Mouse (Mus musculus) small intestine, adult 2 months (tissue): ENCODE data around the gene Apol7e.

Experiments used
- CTCF ChIP-seq: fragments of 200-500 bp; IDR thresholded peaks from 2 replicates; pipeline ENCODE4 v1.5.1; 2012; ENCODE audit warnings: low read depth, mild to moderate bottlenecking, control low read depth, inconsistent platforms, low read length, moderate library complexity, mixed read lengths; ENCODE audit not compliant: insufficient replicate concordance, insufficient read length; ENCODE audit errors: extremely low read depth
- POLR2A ChIP-seq: fragments of 200-500 bp; IDR thresholded peaks from 2 replicates; pipeline ENCODE4 v1.6.1; 2012; ENCODE audit warnings: low read depth, mild to moderate bottlenecking, control low read depth, inconsistent platforms, low read length, moderate library complexity

DNA sequence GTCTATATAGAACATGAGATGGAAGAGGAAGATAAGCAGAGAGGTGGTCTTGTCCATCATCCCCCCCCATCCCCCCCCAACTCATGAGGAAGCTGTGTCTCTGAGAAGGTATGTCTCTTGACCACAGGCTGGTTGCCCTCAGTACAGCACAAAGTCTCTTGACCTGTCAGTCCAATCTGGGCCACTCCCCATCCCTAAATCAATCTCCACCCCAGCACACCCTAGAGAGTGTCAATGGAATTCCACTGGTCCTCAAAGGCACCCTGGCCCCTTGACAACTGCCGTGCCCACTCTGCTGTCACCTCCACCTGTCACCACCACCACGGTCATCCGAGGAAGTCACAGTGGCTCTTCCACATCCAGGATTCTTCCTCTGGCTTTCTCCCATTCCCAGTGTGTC lies 49.8 kb downstream of the Apol7e start:
- no peak for TF ChIP-seq POLR2A
- no peak for TF ChIP-seq CTCF
